Mouse (Mus musculus) embryonic facial prominence, embryonic 14.5 days (tissue): Measurements from ENCODE around the gene Zcchc3. TPM values are rescaled to one million over a fixed set of nuclear protein-coding genes. Genes with fewer than 3 reads are reported as not detected.
"Not testable (repeated sequence)": the region's sequence is repeated elsewhere in the genome, so short reads cannot be mapped to it uniquely, and the experiment has no call there.

Experiments used
- ATAC-seq: fragments of 200-750 bp; cut with Nextera tagmentation; 2 replicates; pipeline ENCODE4 v1.8.0; 2017; ENCODE audit warnings: low read depth, moderate number of reproducible peaks, moderate TSS enrichment
- DNase-seq: peaks from one replicate; pipeline ENCODE4 v3.0.0-alpha.2; 2015; ENCODE audit warnings: low spot score
- H3K27ac ChIP-seq: fragments of 300-500 bp; sonication (generic); replicated peaks from 2 replicates; pipeline ENCODE4 v1.5.1; 2014; ENCODE audit warnings: low read depth, mild to moderate bottlenecking, low read length, moderate library complexity
- H3K27me3 ChIP-seq: fragments of 300-500 bp; sonication (generic); replicated peaks from 2 replicates; pipeline ENCODE4 v1.6.1; 2014; ENCODE audit warnings: low read length; ENCODE audit not compliant: control insufficient read depth, insufficient read depth
- H3K36me3 ChIP-seq: fragments of 300-500 bp; sonication (generic); 2 replicates; pipeline ENCODE4 v1.6.1; 2014; ENCODE audit warnings: low read length, mixed read lengths; ENCODE audit not compliant: control insufficient read depth, insufficient read depth
- H3K4me1 ChIP-seq: fragments of 300-500 bp; sonication (generic); 2 replicates; pipeline ENCODE4 v1.6.1; 2014; ENCODE audit warnings: antibody characterized with exemption, low read length; ENCODE audit not compliant: control insufficient read depth, insufficient read depth
- H3K4me2 ChIP-seq: fragments of 300-500 bp; sonication (generic); 2 replicates; pipeline ENCODE4 v1.6.1; 2014; ENCODE audit warnings: low read depth, mild to moderate bottlenecking, low read length, moderate library complexity, mixed read lengths
- H3K4me3 ChIP-seq: fragments of 300-500 bp; sonication (generic); 2 replicates; pipeline ENCODE4 v1.5.1; 2014; ENCODE audit warnings: low read depth, mild to moderate bottlenecking, low read length
- H3K9ac ChIP-seq: fragments of 300-500 bp; sonication (generic); 2 replicates; pipeline ENCODE4 v1.6.1; 2014; ENCODE audit warnings: low read depth, mild to moderate bottlenecking, low read length, moderate library complexity, mixed read lengths
- H3K9me3 ChIP-seq: fragments of 300-500 bp; sonication (generic); 2 replicates; pipeline ENCODE4 v1.6.1; 2016; ENCODE audit warnings: low read length; ENCODE audit not compliant: control insufficient read depth
- WGBS: fragments of 180-500 bp; shearing (Covaris S2); extraction: QIAGEN DNeasy Blood & Tissue Kit; methylation state at CpG from one replicate; pipeline ENCODE4 v1.1.7; 2014; 5-methylcytosine and 5-hydroxymethylcytosine counted together
- polyA plus RNA-seq: library from polyadenylated mRNA; unstranded; fragments of >200 nt; fragmentation: Nextera tagmentation; extraction: Ambion mirVana; gene quantifications from 2 replicates; pipeline ENCODE4 v1.2.1, GENCODE M21; 2014

Zcchc3 gene
- polyA plus RNA-seq, 1 experiment from 2014 or later, result 29.5 TPM

DNA sequence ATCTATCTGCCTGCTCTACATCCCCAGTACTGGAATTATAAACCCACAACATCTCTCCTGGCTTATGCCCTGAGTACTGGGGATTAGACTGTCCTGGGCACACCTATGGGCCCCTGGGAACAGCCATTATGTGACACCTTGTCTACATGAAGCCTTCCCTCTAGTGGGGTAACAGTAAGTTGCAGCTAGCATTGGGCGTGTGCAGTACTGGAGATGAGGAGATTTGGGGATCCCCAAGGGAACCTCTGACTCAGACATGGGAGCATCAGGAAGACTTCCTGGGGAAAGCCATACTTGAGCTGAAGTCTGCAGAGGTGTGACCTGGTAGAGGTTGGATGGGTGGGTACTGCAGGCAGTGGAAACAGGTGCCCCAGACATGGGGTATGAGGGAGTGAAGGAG lies 24.1 kb upstream of the Zcchc3 start:
- ATAC-seq (no peak), DNase-seq (no peak)
- Histone ChIP-seq H3K36me3 (no peaks in the 10 kb centered on the region), H3K4me3 (no peak overlapping the region), H3K27ac (no peak overlapping the region), H3K4me2 (no peak overlapping the region), H3K9ac (no peak overlapping the region), H3K4me1 (0 out of 2 replicates have a peak, but pooled peaks cover 3% of the 10 kb centered on the region), H3K27me3 (no peaks in the 10 kb centered on the region), H3K9me3 (no peaks in the 10 kb centered on the region)
- WGBS, result 60% methylated on average over 1 of the region's 1 CpGs

DNA sequence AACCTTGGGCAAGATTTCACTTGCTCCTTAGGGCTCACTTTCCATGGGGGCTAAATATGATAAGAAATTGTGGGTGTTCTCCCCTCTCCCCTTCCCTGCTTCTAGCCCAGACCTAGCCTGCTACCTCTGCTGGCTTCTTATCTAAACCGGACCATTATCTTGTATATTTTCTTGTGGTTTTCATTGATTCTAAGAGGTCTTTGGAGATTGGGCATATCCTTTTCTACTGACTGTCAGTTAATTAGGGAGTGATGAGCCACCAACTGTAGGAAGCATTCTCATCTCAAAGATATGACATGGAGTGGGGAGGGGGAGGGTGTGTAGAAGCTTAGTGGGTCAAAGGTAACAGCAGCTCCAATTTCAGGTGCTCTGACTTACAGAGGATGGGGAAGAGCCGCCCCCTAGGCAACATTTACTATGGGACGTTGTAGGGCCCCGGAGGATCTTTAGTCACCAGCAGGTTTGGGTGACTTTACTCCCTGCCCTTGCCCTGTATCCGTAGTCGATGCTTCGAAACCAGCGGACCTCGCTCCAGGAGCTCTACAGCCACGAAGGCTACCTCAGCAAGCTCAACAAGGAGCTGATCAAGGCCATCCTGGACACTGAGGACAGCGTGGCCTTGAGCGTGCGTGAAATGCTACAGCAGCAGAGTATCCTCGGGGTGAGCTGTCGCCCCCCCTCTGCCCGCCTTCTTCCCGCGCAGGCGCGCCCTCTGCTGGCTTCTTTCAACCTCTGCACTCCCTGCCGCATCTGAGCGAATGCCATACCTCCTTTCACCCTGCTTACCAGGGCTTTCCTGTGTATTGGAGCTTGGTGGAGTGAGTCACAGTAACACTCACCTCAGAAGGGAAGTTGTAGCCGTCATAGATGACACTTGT lies 22.4 kb upstream of the Zcchc3 start:
- no peak overlapping the region for H3K27ac ChIP-seq
- peak; percentile 79 for DNase-seq
- peak overlapping the region; percentile 56 for H3K9ac ChIP-seq
- ATAC-seq, result peak; percentile 91
- WGBS, result 4% methylated on average over 19 of the region's 23 CpGs
- no peaks in the 10 kb centered on the region for H3K9me3 ChIP-seq
- 0 out of 2 replicates have a peak, but pooled peaks cover 3% of the 10 kb centered on the region for H3K4me1 ChIP-seq
- peak overlapping the region; percentile 62 for H3K4me2 ChIP-seq
- H3K27me3 ChIP-seq, result no peaks in the 10 kb centered on the region
- H3K36me3 ChIP-seq, result no peaks in the 10 kb centered on the region
- H3K4me3 ChIP-seq, result peak overlapping the region; percentile 35

DNA sequence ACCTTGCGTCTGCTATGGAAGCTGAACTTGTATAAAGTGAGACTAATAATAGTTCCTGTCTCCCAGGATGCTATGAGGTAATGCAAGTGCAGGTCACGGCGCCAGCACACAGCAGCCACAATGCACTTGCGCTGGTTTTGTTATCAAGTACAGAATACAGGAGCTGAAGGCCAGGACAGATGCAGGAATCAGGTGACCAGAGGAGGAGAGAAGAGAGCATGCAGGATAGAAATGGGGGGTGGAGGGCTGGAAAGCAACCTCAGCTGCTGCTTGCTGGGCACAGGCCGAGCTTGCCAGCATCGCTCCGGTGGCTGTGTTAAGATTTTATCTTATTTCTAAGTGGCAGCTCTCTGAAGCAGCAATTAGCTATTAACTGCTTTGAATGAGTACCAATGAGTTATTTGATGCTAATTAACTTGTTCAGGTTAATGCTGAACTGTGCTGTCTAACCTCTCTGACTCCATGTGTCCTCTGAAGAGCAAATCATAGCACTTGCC lies 21.6 kb upstream of the Zcchc3 start:
- no peaks in the 10 kb centered on the region for H3K9me3 ChIP-seq
- no peak for ATAC-seq
- H3K4me1 ChIP-seq, result 0 out of 2 replicates have a peak, but pooled peaks cover 3% of the 10 kb centered on the region
- no peak overlapping the region for H3K27ac ChIP-seq
- H3K4me3 ChIP-seq, result no peak overlapping the region
- 67% methylated on average over 7 of the region's 7 CpGs for WGBS
- no peak overlapping the region for H3K4me2 ChIP-seq
- no peaks in the 10 kb centered on the region for H3K27me3 ChIP-seq
- DNase-seq, result no peak
- H3K36me3 ChIP-seq, result no peaks in the 10 kb centered on the region
- no peak overlapping the region for H3K9ac ChIP-seq

DNA sequence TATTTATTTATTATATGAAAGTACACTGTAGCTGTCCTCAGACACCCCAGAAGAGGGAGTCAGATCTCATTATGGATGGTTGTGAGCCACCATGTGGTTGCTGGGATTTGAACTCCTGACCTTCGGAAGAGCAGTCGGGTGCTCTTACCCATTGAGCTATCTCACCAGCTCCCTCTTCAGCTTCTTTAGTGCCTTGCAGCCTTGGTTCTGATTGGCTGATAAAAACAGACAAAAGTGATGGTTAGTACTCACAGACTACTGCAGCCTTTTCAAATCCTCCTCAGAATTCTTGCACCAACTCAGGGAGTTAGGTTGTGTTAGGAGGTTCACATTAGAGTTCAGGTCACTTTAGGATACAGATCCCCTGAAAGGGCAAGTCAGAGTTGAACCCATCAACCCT lies 13.7 kb upstream of the Zcchc3 start:
- not testable (repeated sequence) for H3K27ac ChIP-seq, ATAC-seq, H3K27me3 ChIP-seq, H3K4me3 ChIP-seq, H3K9ac ChIP-seq, DNase-seq, H3K36me3 ChIP-seq, H3K4me2 ChIP-seq, H3K4me1 ChIP-seq, H3K9me3 ChIP-seq
- WGBS, result 67% methylated on average over 2 of the region's 2 CpGs

DNA sequence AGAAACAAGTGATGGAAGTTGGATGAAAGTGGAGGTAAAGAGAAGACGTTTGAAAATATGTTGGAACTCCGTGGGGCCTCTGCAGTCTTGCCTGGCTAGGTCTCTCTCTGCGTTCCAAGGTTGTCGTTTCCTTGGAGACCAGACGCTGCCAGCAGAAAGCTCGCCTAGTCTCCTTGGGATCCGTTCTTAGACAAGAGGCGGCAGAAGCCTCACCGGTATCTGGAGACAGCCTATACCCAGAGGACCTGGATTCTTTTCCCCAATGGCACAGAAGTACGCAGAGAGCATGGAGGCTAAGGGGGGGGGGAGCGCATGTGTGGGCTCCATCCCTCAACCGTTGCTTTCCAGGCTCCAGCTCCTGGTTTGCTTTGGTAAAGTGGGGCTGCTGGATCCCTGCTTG lies 12.7 kb upstream of the Zcchc3 start:
- ATAC-seq (peak; percentile 65), DNase-seq (peak; percentile 69)
- Histone ChIP-seq H3K4me3 (peak overlapping the region; percentile 7; the same call in 1 of the 2 replicates), H3K9ac (0 out of 2 replicates have a peak overlapping the region, but pooled peaks have one; percentile 30), H3K27ac (no peak overlapping the region), H3K27me3 (no peaks in the 10 kb centered on the region), H3K36me3 (no peaks in the 10 kb centered on the region), H3K9me3 (peaks cover 3% of the 10 kb centered on the region; the same call in 1 of the 2 replicates), H3K4me1 (0 out of 2 replicates have a peak, but pooled peaks cover 3% of the 10 kb centered on the region), H3K4me2 (peak overlapping the region; percentile 43)
- WGBS, result 4% methylated on average over 12 of the region's 12 CpGs

DNA sequence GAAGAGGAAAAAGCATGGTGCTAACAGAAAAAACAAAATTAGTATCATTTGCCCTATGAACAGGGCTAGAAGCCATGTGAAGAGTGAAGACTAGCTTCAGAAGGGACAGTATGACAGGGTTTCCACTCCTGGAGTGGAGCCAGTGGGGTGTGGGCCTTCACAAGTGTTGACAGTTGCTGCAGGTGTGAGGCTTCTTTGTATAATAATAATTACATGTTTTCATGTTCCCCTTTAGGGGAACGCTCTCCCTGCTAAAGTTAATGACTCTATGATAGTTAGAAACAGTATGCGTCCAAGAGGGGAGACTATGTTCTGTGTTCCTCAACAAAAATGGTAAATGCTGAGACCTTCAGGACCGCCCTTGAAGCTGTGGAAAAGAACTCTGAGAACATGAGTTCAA lies 959 bp upstream of the Zcchc3 start:
- Histone ChIP-seq H3K36me3 (no peaks in the 10 kb centered on the region), H3K27ac (peak overlapping the region; percentile 95), H3K4me1 (peaks cover 16% of the 10 kb centered on the region), H3K9me3 (peaks cover 7% of the 10 kb centered on the region), H3K9ac (peak overlapping the region; percentile 97; the same call in 1 of the 2 replicates), H3K4me3 (peak overlapping the region; percentile 95), H3K27me3 (no peaks in the 10 kb centered on the region), H3K4me2 (peak overlapping the region; percentile 93)
- WGBS, result 89% methylated on average over 3 of the region's 3 CpGs
- DNase-seq (no peak), ATAC-seq (no peak)

DNA sequence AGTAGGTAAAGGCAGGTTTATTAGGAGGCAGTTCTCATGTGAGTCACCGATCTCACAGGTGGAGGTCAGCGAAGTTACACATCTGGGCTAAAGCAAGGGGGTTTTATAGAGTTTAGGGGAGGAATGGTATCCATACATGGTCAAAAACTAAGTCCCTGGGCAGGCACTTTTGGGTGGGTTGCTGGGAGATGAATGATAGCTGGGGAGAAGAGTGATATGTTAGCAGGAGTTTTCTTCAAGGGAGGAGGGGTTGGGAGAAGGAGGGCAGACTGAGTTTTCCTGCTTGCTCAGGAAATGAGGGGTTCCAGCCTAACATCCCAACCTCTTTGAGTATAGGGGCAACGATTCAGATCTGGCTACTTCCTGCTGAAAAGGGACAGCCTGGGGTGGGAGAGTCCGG lies 460 bp upstream of the Zcchc3 start, which contains the start of gene 6820408C15Rik:
Gene 6820408C15Rik, plus strand, starts transcription at position 301 of the 400 bp plus-strand sequence.
- no peak for ATAC-seq
- H3K27ac ChIP-seq, result peak within 1 kb of the TSS; percentile 95
- no peak for DNase-seq
- peak within 1 kb of the TSS; percentile 97 for H3K9ac ChIP-seq
- H3K36me3 ChIP-seq, result no peaks in the 10 kb centered on the region
- H3K4me1 ChIP-seq, result peaks cover 20% of the 10 kb centered on the region
- H3K4me3 ChIP-seq, result peak within 1 kb of the TSS; percentile 95
- H3K9me3 ChIP-seq, result peaks cover 7% of the 10 kb centered on the region
- WGBS, result 22% methylated on average over 4 of the region's 4 CpGs
- no peaks in the 10 kb centered on the region for H3K27me3 ChIP-seq
- peak within 1 kb of the TSS; percentile 93 for H3K4me2 ChIP-seq

DNA sequence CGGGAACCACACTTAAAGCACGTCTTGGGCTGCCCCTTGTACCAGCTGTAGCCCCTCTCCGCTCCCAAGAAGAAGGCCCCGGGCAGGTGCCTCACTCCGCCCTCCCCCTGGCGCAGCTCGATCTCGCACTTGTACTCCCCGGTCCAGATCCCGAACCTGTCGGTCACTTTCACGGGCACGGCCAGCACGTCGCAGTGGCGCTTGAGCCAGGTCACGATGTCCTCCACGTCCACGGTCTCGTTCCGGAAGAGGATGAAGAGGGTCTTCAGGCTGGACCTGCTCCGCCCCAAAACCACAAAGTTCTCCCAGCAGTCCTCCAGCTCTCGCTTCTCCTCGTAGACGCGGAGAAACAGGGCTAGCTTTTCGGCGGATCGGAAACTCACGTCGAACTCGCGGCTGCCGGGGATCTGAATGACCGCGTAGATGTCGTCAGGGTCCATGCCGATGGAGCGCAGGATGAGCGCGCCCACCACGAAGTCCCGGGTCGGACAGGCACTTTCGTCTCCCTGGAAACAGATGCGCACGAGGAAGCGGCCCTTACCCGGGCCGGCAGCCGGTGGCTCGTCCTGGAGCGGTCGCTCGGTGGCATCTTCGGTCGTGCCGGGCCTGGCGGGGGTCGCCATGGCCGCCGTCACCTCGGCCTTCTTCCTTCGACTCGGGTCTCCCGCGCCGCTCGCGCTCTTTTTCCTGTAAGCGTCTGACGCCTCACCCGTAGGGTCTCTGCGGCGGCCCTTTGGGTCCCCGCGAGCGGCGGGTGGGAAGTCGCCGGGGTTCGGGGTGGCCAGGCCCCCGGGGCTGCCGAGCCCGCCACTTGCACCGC lies 852 bp downstream of the Zcchc3 start:
- peak overlapping the region; percentile 95 for H3K27ac ChIP-seq
- H3K27me3 ChIP-seq, result no peaks in the 10 kb centered on the region
- DNase-seq, result peak; percentile 23
- H3K9ac ChIP-seq, result peak overlapping the region; percentile 97
- peak overlapping the region; percentile 95 for H3K4me3 ChIP-seq
- H3K36me3 ChIP-seq, result no peaks in the 10 kb centered on the region
- H3K4me1 ChIP-seq, result peaks cover 30% of the 10 kb centered on the region
- H3K4me2 ChIP-seq, result peak overlapping the region; percentile 93
- peaks cover 7% of the 10 kb centered on the region for H3K9me3 ChIP-seq
- 3% methylated on average over 38 of the region's 86 CpGs for WGBS
- ATAC-seq, result no peak
